Mouse (Mus musculus): ENCODE data around the gene Tmem97. TPM values are rescaled to one million over a fixed set of nuclear protein-coding genes. Genes with fewer than 3 reads are reported as not detected.

Tmem97 gene
- 17.5 and 30.4 TPM in 2 replicates for polyA plus RNA-seq (2012; ENCODE audit: low replicate concordance)

DNA sequence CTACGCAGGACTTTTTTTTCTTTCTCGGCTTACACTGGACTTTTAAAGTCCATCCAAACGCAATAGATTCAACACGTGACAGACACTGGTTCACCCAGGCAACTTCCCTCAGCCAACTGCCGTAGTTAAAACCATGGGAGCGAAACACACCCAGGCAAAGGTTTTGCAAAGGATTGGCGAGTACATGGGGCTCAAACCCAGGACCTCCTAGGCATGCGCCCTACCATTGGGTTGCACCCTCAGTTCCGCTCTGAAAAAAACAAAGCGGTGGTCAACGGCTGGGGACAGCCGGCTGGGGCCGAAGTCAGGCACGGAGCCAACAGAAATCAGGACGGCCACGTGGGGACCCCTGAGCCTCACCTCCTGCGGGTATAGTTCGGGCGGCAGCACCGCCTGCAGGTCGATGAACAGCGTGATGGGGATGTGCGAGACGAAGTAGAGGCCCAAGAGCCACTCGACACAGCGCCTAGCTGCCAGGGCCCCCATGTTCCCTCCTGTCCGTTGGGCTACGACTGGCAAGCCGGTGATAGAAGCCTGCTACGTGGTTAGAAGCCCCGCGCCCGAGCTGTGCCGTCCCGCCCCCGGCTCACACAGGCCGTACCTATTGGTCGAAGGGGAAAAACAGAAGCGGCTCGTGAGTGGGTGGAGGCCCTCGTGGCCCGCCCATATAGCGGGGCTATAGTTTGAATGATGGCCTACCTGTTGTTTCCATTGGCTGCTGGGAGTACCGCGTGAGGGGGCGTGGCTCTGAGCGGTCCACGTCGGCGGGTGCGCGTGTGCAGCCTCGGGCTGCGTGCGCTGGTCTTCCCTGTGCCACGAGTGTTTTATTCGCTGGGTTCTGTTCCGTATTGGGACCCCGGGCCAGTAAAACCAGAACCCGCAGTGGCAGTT, at the start of gene Tmem97:
TSS of gene Tmem97 (minus strand) at position 610 of the 891 bp plus-strand sequence.

DNA sequence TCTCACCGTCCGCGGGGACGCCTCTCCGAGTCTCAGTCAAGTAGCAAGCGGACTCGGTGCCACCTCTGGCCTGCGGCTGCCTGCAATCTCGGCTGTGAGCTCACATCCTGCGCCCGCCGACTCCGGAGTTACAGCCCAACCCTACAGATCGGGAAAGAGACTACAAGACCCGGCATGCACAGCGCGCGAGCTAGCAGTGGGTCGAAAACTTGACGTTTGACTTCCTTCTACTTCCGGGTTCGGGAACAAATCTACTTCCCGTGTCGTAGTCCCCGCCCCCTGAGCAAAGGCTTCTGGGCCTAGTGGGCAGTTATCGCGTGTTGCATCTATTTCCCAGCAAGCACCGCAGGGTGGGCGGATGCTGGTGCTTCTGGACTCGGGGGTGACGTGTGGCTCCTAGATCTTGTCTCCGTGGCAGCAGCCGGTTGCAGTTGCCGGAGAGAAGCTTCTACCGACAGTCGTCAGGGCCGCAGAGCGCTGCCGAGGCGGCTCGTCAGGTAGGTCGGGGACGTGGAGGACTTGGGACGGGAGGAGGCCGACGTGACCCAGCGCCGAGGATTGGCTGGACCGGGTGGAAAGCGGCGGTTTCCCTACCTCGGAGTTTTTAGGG, 14.4 kb downstream of the Tmem97 start, which contains the start of the genes Tnfaip1 and Ift20:
TSS of gene Tnfaip1 (minus strand) at position 253 of the 610 bp plus-strand sequence.
TSS of gene Ift20 (plus strand) at position 282 of the 610 bp plus-strand sequence.

DNA sequence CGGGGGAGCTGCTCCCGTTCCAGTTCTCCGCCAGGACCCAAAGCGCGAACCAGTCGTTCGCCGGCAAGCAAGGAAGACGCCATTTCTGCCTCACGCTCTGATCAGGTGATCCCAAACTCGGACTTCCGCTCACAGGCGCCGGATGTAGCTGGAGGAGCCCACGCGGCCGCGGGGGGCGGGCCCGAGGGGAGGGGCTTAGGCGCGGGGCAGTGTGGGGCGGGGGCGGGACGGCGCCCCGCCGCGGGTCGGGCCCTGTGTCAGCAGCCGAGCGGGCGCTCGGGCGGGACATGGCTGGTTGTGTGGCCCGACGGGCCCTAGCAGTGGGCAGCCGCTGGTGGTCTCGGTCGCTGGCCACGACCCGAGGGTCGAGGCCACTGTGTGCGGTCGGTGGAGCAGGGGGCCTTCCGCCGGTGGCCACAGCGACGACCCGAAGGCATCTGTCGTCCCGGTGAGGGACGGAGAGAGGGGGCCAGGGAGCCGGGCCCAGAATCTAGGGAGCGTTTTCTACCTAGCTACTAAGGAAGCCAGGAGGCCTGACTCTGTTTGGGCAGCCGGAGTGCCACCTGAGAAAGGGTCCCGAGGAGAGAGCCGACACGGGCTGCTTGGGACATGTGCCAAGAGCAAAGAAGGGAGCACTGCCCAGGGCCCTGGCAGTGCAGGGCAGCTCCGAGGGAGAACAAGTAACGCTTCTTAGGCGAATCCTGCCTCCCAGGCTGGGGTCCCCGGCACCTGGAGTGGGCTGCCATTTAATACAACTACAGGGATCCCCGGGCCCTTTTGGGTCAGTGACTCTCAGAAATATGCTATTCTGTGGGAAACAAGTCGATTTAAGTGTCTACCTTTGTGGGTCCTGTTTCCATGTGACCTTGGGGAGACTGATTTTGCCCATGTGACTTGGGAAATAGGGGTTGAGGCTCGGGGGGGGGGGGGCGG, 38.3 kb downstream of the Tmem97 start, which contains the start of the genes Tmem199 and Poldip2:
TSS of gene Tmem199 (minus strand) at position 148 of the 933 bp plus-strand sequence.
TSS of gene Poldip2 (plus strand) at position 169 of the 933 bp plus-strand sequence.

DNA sequence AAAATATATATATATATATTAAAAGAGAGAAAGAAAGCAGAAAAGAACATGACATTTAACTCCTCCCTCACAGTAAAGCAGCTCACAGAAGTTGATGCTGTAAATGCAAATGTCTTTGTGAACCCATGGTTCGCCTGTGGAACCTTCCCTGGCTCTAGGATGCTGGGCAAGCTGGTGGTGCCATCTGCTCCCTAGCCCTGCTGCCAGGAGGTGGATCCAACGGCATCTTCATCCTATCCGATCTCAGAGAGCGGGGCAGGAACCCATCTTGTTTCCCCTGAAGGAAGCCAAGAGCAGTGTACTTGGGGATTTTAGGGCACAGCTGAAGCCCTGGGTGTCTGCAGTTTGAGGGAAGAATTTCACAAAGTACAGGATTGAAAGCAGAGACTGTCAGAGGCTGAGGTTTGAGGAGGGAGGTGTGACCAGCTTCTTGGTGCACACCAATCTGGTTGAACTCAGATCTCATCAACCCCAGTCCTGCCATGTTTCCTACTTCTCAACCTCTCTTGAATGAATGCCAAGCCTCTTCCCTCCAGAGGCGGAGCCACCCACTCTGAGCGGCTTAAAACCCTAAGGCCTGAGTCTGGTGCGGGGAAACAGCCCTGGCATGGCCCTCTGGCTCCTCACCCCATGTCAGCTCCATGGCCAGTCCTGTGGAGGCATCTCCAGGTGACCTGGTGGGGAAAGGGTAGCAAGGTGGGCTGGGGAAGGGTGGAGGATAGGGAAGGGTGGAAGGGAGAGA, 47.5 kb downstream of the Tmem97 start, which contains the start of gene Sebox:
TSS of gene Sebox (plus strand) at position 539 of the 742 bp plus-strand sequence.

GRCm38 (mm10) chr11:78499004-78499403, 51.6 kb downstream of the Tmem97 start, which contains the start of gene Vtn:
TSS of gene Vtn (plus strand) at chr11:78499091.

GRCm38 (mm10) chr11:78497544-78498522, 52.7 kb downstream of the Tmem97 start, which contains the start of gene Sarm1:
TSS of gene Sarm1 (minus strand) at chr11:78497754.

Other genes with a start within 250 kb of the Tmem97 start
- gene Spag5, start 249.2 kb downstream of the Tmem97 start, polyA plus RNA-seq (2012; ENCODE audit: low replicate concordance) = 13.8 and 44.5 TPM in 2 replicates
- 0.27 and 1.1 TPM in 2 replicates for gene Aldoc, start 227.8 kb downstream of the Tmem97 start, polyA plus RNA-seq (2012; ENCODE audit: low replicate concordance)
- 15.9 and 90.3 TPM in 2 replicates for gene Pigs, start 222.4 kb downstream of the Tmem97 start, polyA plus RNA-seq (2012; ENCODE audit: low replicate concordance)
- 13.1 and 20.8 TPM in 2 replicates for gene Unc119, start 207.3 kb downstream of the Tmem97 start, polyA plus RNA-seq (2012; ENCODE audit: low replicate concordance)
- not detected in 2 replicates for gene Foxn1, start 164.2 kb downstream of the Tmem97 start, polyA plus RNA-seq (2012; ENCODE audit: low replicate concordance)
- gene Slc13a2, start 128.6 kb downstream of the Tmem97 start, polyA plus RNA-seq (2012; ENCODE audit: low replicate concordance) = 0.07 TPM in 1 of 2 replicates, not detected in the other
- gene Slc46a1, start 85.1 kb downstream of the Tmem97 start, polyA plus RNA-seq (2012; ENCODE audit: low replicate concordance) = 0.43 and 3.0 TPM in 2 replicates
- 0.05 and 0.11 TPM in 2 replicates for gene Sarm1, start 53.0 kb downstream of the Tmem97 start, polyA plus RNA-seq (2012; ENCODE audit: low replicate concordance)
- not detected in 2 replicates for gene Vtn, start 51.7 kb downstream of the Tmem97 start, polyA plus RNA-seq (2012; ENCODE audit: low replicate concordance)
- gene Sebox, start 47.3 kb downstream of the Tmem97 start, polyA plus RNA-seq (2012; ENCODE audit: low replicate concordance) = not detected in 2 replicates
- gene Tmem199, start 38.6 kb downstream of the Tmem97 start, polyA plus RNA-seq (2012; ENCODE audit: low replicate concordance) = 24.3 and 26.0 TPM in 2 replicates
- gene Poldip2, start 38.6 kb downstream of the Tmem97 start, polyA plus RNA-seq (2012; ENCODE audit: low replicate concordance) = 34.6 and 38.5 TPM in 2 replicates
- 4.0 and 5.9 TPM in 2 replicates for gene Tnfaip1, start 14.4 kb downstream of the Tmem97 start, polyA plus RNA-seq (2012; ENCODE audit: low replicate concordance)
- gene Ift20, start 14.4 kb downstream of the Tmem97 start, polyA plus RNA-seq (2012; ENCODE audit: low replicate concordance) = 8.6 and 41.0 TPM in 2 replicates
- 14.5 and 32.1 TPM in 2 replicates for gene Nlk, start 146.6 kb upstream of the Tmem97 start, polyA plus RNA-seq (2012; ENCODE audit: low replicate concordance)
- 40.6 and 45.6 TPM in 2 replicates for gene Ccnq, start 201.0 kb upstream of the Tmem97 start, polyA plus RNA-seq (2012; ENCODE audit: low replicate concordance)